Mouse (Mus musculus): ENCODE measurements around the gene Rsrc2.
A peak's percentile ranks its signal among the peaks of the same experiment; 100 is the strongest.

The Rsrc2 gene

DNA sequence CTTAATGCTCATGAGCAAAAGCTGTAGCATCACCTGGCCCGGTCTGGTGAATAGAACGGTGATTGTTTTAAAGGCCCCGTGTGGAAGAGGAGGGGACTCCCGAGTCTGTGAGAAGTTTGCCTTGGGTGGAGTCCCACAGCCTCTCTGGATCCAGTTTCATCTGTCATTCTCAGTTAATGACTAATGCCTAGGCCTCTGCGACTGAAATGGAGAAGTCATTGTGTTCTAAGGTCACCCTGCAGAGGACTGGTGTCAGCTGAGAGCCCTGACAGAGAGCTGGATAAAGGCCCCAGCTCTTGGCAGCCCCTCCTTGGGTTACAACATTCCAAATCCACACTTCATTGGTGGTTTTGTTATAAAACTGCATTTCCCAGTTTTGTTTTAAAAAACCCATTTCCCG is 54.7 kb downstream of the Rsrc2 start:
- DNase-seq, result no peak

DNA sequence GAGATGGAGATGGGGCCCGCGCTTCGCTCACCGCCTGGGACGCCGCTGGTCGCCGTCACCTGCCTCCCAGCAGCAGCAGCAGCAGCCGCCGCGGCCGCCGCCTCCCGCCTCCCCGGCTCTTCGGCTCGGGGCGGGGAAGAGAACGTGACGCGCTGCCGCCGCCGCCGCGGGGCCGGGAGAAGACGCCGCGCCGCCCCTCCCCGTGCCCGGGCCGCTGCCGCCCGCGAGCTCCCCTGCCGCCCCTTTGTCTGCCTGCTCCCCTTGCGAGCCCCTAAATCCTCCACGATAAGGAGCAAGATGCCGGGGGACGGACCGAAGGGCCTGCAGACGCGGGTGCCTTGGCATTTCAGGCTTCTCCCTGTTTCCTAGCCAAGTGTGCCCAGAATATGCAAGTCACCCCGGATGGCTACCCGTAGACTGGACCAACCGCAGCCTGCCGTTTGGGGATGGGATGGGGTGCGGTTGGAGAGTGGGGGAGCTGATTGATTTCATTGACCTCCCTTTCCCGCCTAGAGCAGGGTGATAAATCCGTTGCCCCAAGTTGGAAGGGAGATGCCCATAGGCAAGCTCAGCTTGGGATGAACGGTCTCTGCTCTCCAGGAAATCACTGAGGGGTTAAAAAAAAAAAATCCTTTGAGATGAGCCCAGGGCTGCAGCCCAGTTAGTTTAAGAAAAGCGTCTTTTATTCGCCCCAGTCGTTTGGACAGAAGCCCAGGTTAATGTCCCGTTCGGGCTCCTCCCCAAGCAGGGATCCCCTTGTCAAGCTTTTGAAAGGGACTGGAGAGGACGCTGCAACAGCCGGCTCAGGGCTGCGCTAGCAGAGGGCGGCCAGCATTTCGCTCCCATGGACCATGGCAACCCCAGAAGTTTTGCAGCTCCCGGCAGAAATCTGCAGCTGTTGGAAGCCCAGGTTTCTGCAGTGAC is 64.7 kb downstream of the Rsrc2 start, which contains the start of gene Clip1:
TSS of gene Clip1 (minus strand) at position 398 of the 924 bp plus-strand sequence.
- DNase-seq, result peak; percentile 79 to 81

DNA sequence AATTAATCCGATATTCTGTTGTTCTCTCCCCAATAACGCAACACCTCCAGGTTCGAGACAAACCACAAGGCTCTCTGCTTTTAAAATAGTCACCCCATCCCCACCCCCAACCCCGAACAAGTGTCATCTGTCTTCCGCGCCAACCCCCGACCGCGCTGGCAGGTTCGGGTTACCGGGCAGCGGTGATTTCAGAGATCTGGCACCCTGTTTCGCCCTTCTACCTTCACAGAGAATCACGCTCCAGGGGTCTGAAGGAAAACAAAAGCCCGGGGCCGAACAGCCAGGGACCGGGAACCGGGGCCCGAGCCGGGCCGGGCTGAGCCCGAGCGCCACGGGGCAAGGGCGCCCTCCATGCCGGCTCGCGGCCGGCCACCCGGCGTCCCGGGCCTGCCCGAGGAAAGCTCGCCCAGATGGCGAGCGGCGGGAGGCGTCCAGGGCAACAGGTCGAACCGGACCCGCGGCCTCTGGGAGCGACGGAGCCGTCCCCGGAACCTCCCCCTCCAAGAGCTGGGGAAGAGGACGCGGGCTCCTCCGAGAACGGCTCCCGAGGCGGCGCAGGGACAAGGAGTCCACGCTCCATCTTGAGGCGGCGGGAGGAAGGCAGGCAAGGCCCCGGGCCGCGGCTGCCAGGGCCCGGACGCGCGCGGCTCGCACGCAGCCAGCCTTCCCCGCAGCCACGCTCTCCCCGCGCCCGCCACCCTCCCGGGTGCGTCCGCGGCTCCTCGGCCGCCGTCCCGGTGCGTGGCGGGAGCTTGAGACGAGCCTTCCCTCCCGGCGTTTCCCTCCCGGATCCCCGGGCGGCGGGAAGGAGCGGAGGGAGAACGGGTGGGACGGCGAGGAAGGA is 65.6 kb downstream of the Rsrc2 start:
- DNase-seq, result peak; percentile 86 to 87

DNA sequence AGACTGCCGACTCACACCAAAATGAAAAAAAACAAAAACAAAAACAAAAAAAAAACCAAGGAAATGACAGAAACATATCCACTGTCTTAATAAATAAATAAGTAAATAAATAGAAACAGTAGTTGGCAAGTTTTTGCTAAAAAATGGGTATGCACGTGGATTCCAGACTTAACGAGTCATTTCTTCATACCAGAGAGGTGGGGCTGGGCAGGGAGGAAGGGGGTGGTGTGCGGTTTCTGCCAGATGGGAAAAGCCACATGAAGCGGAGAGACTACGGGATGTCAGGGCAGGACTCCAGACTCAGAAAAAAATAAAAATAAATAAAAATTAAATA is 66.2 kb downstream of the Rsrc2 start:
- DNase-seq, result no peak

DNA sequence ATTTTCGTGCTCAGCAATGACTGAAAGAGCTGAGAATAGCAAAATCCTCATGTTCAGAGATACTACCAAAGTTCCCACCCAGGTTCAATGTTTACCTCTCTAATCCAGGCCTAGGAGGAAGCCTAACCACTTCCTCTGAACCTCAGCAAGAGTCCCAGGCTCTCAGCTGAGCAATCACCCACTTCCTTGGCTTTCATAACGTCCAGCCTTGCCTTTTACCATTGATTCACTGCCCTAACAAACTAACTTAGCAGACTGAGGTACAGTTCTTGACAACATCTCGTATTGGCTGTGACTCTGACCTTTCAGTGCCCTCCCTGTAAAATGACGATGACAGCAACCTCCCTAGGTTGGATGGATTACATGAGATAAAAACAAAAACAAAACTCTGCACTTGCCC is 66.8 kb downstream of the Rsrc2 start:
- DNase-seq, result no peak

DNA sequence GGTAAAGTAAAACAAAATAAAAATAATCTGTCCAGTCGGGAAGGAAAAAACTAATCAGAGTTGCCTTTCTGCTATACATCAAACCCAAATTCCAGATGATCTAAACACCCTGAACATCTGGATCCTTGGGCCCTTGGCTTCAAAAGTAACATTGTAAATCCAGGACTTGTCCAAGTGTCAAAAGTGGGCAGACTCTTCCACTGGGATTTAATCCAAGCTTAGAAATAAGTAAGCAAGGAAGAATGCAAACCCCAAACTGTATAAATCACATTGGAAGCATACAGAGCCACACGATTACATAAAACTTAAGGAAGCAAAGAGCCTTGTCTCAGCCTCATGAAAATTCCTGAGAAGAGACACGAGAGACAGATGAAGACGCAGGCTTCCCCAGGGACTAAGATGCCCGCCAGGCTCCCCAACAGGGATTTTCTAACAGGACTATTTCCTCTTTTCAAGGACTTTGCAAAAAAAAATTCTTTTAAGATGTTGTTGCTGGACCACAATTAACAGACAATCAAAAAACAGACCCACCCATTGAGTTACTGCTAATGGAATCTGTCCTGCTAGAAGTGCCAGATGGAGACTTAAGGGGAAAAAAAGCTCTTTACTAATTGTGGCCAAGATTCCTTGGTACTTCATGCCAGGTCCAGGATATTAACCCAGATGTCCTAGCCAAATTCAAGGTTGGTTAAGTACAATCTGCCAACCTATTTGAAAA is 69.5 kb downstream of the Rsrc2 start:
- peak; percentile 61 to 70 for DNase-seq

DNA sequence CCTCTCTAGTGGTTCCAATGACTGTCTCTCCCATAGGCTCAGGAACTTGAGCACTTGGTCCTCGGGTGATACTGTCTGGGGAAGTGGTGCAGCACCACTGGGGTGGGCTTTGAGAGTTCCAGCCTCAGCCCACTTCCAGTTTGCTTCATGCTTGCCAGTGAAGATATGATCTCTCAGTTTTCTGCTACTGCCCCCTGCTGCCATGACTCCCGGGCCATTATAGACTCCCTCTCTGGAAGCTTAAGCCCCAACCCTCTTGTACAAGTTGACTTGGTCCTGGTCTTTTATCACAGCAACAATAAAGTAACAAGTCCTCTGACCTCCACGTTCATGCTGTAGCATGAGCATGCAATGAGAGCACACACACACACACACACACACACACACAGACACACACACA is 70.1 kb downstream of the Rsrc2 start:
- DNase-seq, result no peak

All from cerebellum, postnatal 10 days (tissue).